Mouse (Mus musculus): Measurements from ENCODE around the gene Sept8. TPM values are rescaled to one million over a fixed set of nuclear protein-coding genes. Genes with fewer than 3 reads are reported as not detected.

Sept8 gene
- total and polyA plus RNA-seq, 3 experiments, result 24.8 to 28.2 (median 25.7) TPM

GRCm38 (mm10) chr11:53483159-53483891 lies 35.7 kb upstream of the Sept8 start:
- Histone ChIP-seq H3K27me3 (ENCODE audit: control insufficient read depth, insufficient read depth, low read length) (peaks cover 12% of the 10 kb centered on the region), H3K4me3 (no peak overlapping the region)

DNA sequence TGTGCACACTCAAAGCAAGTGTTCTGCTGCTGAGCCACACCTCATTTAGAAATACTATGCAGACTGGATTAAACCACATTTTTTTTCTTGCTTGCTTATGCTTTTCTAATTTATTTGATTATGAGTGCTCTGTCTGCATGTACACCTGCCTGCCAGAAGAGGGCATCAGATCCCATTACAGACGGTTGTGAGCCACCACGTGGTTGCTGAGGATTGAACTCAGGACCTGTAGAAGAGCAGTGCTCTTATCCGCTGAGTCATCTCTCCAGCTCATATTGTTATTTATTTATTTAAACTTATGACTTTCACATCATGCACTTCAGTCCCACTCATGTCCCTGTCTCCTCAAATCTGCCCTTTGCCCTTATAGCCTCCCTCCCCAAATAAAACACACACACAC lies 33.3 kb upstream of the Sept8 start:
- Histone ChIP-seq H3K36me3 (ENCODE audit: control insufficient read depth, insufficient read depth, low read length) (no peaks in the 10 kb centered on the region), H3K27ac (no peak overlapping the region), H3K79me2 (replicated peaks; ENCODE audit: control insufficient read depth, insufficient read depth, low read length) (no peaks in the 10 kb centered on the region), H3K27me3 (ENCODE audit: control insufficient read depth, insufficient read depth, low read length) (no peaks in the 10 kb centered on the region; the same call in 1 of the 2 replicates), H3K4me1 (ENCODE audit: control insufficient read depth, insufficient read depth, low read length) (no peaks in the 10 kb centered on the region), H3K4me3 (no peak overlapping the region), H3K9ac (ENCODE audit: low read depth, low read length) (no peak overlapping the region)
- no peak for DNase-seq
- TF ChIP-seq CTCF (IDR thresholded peaks at IDR 0.05) (peak; percentile 71), EP300 (IDR thresholded peaks at IDR 0.05; ENCODE audit: insufficient read depth, low read depth, low read length) (no peak)
- 52% methylated on average over 3 of the region's 3 CpGs for WGBS
- intact Hi-C loops (cut with DNase I), result no loop called here

More at GRCm38 (mm10) chr11:53483159-53483891, 35.7 kb upstream of the Sept8 start:
- H3K27ac ChIP-seq, result no peak overlapping the region
- no peaks in the 10 kb centered on the region for H3K36me3 ChIP-seq (ENCODE audit: control insufficient read depth, insufficient read depth, low read length)
- no peak for DNase-seq
- no peak for TF ChIP-seq POLR2A (IDR thresholded peaks at IDR 0.05; ENCODE audit: insufficient read depth, low read depth, low read length)
- TF ChIP-seq CTCF (IDR thresholded peaks at IDR 0.05), result no peak
- no peak for TF ChIP-seq EP300 (IDR thresholded peaks at IDR 0.05; ENCODE audit: insufficient read depth, low read depth, low read length)
- intact Hi-C loops (cut with DNase I), result no loop called here
- no peak overlapping the region for H3K9ac ChIP-seq (ENCODE audit: low read depth, low read length)
- H3K4me1 ChIP-seq (ENCODE audit: control insufficient read depth, insufficient read depth, low read length), result no peaks in the 10 kb centered on the region
- H3K79me2 ChIP-seq (replicated peaks; ENCODE audit: control insufficient read depth, insufficient read depth, low read length), result no peaks in the 10 kb centered on the region
- WGBS, result 58% methylated on average over 9 of the region's 9 CpGs

DNA sequence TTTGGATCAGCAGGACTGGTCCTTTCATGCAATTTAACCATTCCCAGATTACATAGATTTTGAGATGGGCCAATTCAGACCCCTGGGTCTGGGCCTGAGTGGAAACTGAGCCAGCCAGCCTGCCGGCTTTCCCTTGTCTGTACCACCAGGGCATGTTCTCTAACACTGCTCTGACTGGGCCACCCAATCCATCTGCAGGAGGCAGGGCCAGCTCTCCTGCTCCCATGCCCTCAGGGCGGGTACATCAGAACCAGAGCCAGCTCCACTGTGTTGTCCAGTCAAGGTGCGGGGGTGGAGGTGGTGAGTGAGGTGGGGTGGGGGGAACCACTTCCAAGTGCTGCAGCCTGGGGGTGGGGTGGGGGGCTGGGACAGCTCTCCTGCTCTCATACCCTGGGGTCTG lies 32.7 kb upstream of the Sept8 start:
- Histone ChIP-seq H3K79me2 (replicated peaks; ENCODE audit: control insufficient read depth, insufficient read depth, low read length) (no peaks in the 10 kb centered on the region), H3K27me3 (ENCODE audit: control insufficient read depth, insufficient read depth, low read length) (no peaks in the 10 kb centered on the region; the same call in 1 of the 2 replicates), H3K27ac (no peak overlapping the region), H3K9ac (ENCODE audit: low read depth, low read length) (no peak overlapping the region), H3K36me3 (ENCODE audit: control insufficient read depth, insufficient read depth, low read length) (no peaks in the 10 kb centered on the region), H3K4me3 (no peak overlapping the region), H3K4me1 (ENCODE audit: control insufficient read depth, insufficient read depth, low read length) (no peaks in the 10 kb centered on the region)
- no peak for TF ChIP-seq POLR2A (IDR thresholded peaks at IDR 0.05; ENCODE audit: insufficient read depth, low read depth, low read length)
- no peak for TF ChIP-seq CTCF (IDR thresholded peaks at IDR 0.05)
- TF ChIP-seq EP300 (IDR thresholded peaks at IDR 0.05; ENCODE audit: insufficient read depth, low read depth, low read length), result no peak
- no peak for DNase-seq
- WGBS, result 90% methylated on average over 3 of the region's 3 CpGs
- intact Hi-C loops (cut with DNase I), result no loop called here

DNA sequence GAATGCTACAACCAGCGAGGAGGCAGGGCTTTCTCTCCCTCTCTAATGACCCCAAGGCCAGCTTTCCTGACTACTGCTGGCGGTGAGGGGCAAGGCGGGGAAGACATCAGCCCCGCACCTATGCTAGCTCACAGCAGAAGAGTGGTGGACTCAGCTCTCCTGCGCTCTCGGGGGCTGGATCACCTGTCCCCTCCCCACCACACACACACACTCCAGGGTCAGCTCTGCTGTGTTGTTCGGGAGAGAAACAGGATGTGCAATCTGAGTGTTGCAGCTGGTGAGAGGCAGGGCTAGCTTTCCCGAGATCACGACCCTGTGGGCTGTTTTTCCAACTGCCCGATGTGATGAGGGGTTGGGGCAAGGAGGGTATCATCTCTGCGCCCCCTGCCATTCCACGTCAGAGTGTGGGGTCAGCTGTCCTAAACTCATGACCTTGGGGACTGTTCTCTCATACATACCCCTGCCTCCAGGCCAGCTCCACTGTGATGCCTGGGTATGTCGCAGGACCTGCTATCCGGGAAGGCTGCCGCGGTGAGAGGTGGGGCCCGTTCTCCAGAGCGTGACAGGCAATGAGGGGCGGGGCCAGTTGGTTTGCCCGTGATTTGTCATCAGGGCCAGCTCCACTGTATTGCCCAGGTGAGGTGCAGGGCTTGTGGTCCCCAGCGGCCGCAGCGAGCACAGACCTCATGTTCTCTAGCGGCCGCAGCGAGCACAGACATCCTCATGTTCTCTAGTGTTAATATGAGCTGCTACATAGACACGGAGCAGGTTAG lies 32.0 kb upstream of the Sept8 start:
- no peaks in the 10 kb centered on the region for H3K79me2 ChIP-seq (replicated peaks; ENCODE audit: control insufficient read depth, insufficient read depth, low read length)
- intact Hi-C loops (cut with DNase I), result no loop called here
- no peak overlapping the region for H3K4me3 ChIP-seq
- H3K4me1 ChIP-seq (ENCODE audit: control insufficient read depth, insufficient read depth, low read length), result peaks cover 2% of the 10 kb centered on the region; the same call in 1 of the 2 replicates
- no peaks in the 10 kb centered on the region for H3K36me3 ChIP-seq (ENCODE audit: control insufficient read depth, insufficient read depth, low read length)
- no peak overlapping the region for H3K9ac ChIP-seq (ENCODE audit: low read depth, low read length)
- no peak for DNase-seq
- H3K27ac ChIP-seq, result no peak overlapping the region
- TF ChIP-seq EP300 (IDR thresholded peaks at IDR 0.05; ENCODE audit: insufficient read depth, low read depth, low read length) (no peak), POLR2A (IDR thresholded peaks at IDR 0.05; ENCODE audit: insufficient read depth, low read depth, low read length) (no peak), CTCF (IDR thresholded peaks at IDR 0.05) (no peak)
- 23% methylated on average over 27 of the region's 27 CpGs for WGBS
- H3K27me3 ChIP-seq (ENCODE audit: control insufficient read depth, insufficient read depth, low read length), result no peaks in the 10 kb centered on the region; the same call in 1 of the 2 replicates

GRCm38 (mm10) chr11:53489007-53489406 lies 30.1 kb upstream of the Sept8 start:
- Histone ChIP-seq H3K36me3 (ENCODE audit: control insufficient read depth, insufficient read depth, low read length) (no peaks in the 10 kb centered on the region), H3K4me1 (ENCODE audit: control insufficient read depth, insufficient read depth, low read length) (peaks cover 4% of the 10 kb centered on the region; the same call in 1 of the 2 replicates), H3K79me2 (replicated peaks; ENCODE audit: control insufficient read depth, insufficient read depth, low read length) (no peaks in the 10 kb centered on the region), H3K4me3 (no peak overlapping the region), H3K27ac (no peak overlapping the region), H3K9ac (ENCODE audit: low read depth, low read length) (no peak overlapping the region), H3K27me3 (ENCODE audit: control insufficient read depth, insufficient read depth, low read length) (no peaks in the 10 kb centered on the region; the same call in 1 of the 2 replicates)
- peak; percentile 31; the same call in 1 of the 2 replicates for TF ChIP-seq CTCF (IDR thresholded peaks at IDR 0.05)
- no peak for TF ChIP-seq EP300 (IDR thresholded peaks at IDR 0.05; ENCODE audit: insufficient read depth, low read depth, low read length)
- DNase-seq, result no peak
- 98% methylated on average over 5 of the region's 5 CpGs for WGBS
- intact Hi-C loops (cut with DNase I), result no loop called here

- Histone ChIP-seq H3K4me1 (ENCODE audit: control insufficient read depth, insufficient read depth, low read length) (peaks cover 4% of the 10 kb centered on the region; the same call in 1 of the 2 replicates), H3K79me2 (replicated peaks; ENCODE audit: control insufficient read depth, insufficient read depth, low read length) (no peaks in the 10 kb centered on the region), H3K36me3 (ENCODE audit: control insufficient read depth, insufficient read depth, low read length) (no peaks in the 10 kb centered on the region), H3K27ac (no peak overlapping the region), H3K4me3 (no peak overlapping the region), H3K27me3 (ENCODE audit: control insufficient read depth, insufficient read depth, low read length) (no peaks in the 10 kb centered on the region; the same call in 1 of the 2 replicates), H3K9ac (ENCODE audit: low read depth, low read length) (no peak overlapping the region)
- DNase-seq, result no peak
- TF ChIP-seq POLR2A (IDR thresholded peaks at IDR 0.05; ENCODE audit: insufficient read depth, low read depth, low read length), result no peak
- no peak for TF ChIP-seq EP300 (IDR thresholded peaks at IDR 0.05; ENCODE audit: insufficient read depth, low read depth, low read length)
- no peak for TF ChIP-seq CTCF (IDR thresholded peaks at IDR 0.05)
- intact Hi-C loops (cut with DNase I), result no loop called here
- 96% methylated on average over 9 of the region's 9 CpGs for WGBS
These were observed 29.6 kb upstream of the Sept8 start for GRCm38 (mm10) chr11:53489421-53489820.
